Mouse (Mus musculus) embryonic stem cell, embryonic (primary cell): Measurements from ENCODE around the gene Dpysl5.

Source experiments
- CTCF ChIA-PET, 4 experiments: fragments of 300-600 bp in 2 of 4; fragments of 350-600 bp in 2 of 4; sonication (Branson Sonifier 250); formaldehyde crosslinking; loops; one replicate each; lab custom pipeline; 2022; ENCODE audit warnings: inconsistent platforms in 2 of 4; lab: Charles Lee
- POLR2A ChIA-PET, 4 experiments: fragments of 300-600 bp in 2 of 4; fragments of 350-600 bp in 2 of 4; sonication (Branson Sonifier 250); formaldehyde crosslinking; loops; one replicate each; lab custom pipeline; 2022; ENCODE audit warnings: antibody characterized with exemption in 4 of 4, inconsistent platforms in 1 of 4; lab: Charles Lee

Dpysl5 gene

GRCm38 (mm10) chr5:30711147-30712001 is at the start of gene Dpysl5:
TSS of gene Dpysl5 (plus strand) at chr5:30711564.
- CTCF ChIA-PET: interaction anchor here (0.5 to 5.2 kb wide), 15 partner anchors 10 to 292 kb away, joined by 3 to 85 read pairs (median 7); no protein-coding TSS in a partner anchor
- POLR2A ChIA-PET: interaction anchor here in 3 of 4 experiments (0.7 to 2.5 kb wide), 41 partner anchors 7 to 384 kb away, joined by 3 to 25 read pairs (median 5); partner anchors contain the start of genes Agbl5 (in 2 of the 3), Atraid (in 1 of the 3), Cad (in 1 of the 3) and Cenpa (in 1 of the 3)

- POLR2A ChIA-PET: interaction anchor here in 2 of 4 experiments (1.0 to 8.7 kb wide), 7 partner anchors 10 to 383 kb away, joined by 3 to 118 read pairs (median 7); partner anchors contain the start of genes Agbl5 (in 1 of the 2), Atraid (in 1 of the 2), Slc35f6 (in 1 of the 2) and Slc5a6 (in 1 of the 2)
These were observed 46.0 kb upstream of the Dpysl5 start for GRCm38 (mm10) chr5:30665360-30665759.

GRCm38 (mm10) chr5:30665968-30666367 is 45.4 kb upstream of the Dpysl5 start:
- POLR2A ChIA-PET: interaction anchor here in 3 of 4 experiments (1.0 to 8.7 kb wide), 19 partner anchors 6 to 383 kb away, joined by 3 to 118 read pairs (median 7); partner anchors contain the start of genes Slc35f6 (in 2 of the 3), Agbl5 (in 1 of the 3), Atraid (in 1 of the 3) and Slc5a6 (in 1 of the 3)
- CTCF ChIA-PET: interaction anchor here in 3 of 4 experiments (0.5 to 1.5 kb wide), 3 partner anchors 18 to 189 kb away, joined by 3 read pairs; no protein-coding TSS in a partner anchor

More at GRCm38 (mm10) chr5:30665360-30665759, 46.0 kb upstream of the Dpysl5 start:
- CTCF ChIA-PET: interaction anchor here in 1 of 4 experiments (1.5 kb wide), 1 partner anchor 189 kb away, joined by 3 read pairs; no protein-coding TSS in a partner anchor

GRCm38 (mm10) chr5:30666391-30667195 is 44.8 kb upstream of the Dpysl5 start, which contains the start of gene Cenpa:
TSS of gene Cenpa (plus strand) at chr5:30666777.
- ChIA-PET CTCF (interaction anchor here in 3 of 4 experiments (0.5 to 1.5 kb wide), 4 partner anchors 18 to 329 kb away, joined by 3 read pairs; no protein-coding TSS in a partner anchor), POLR2A (interaction anchor here (0.7 to 8.7 kb wide), 38 partner anchors 7 to 382 kb away, joined by 3 to 118 read pairs (median 5); partner anchors contain the start of genes Slc35f6 (in 2 of the 4), Agbl5 (in 1 of the 4), Atraid (in 1 of the 4) and Dpysl5 (in 1 of the 4))

GRCm38 (mm10) chr5:30667215-30667614 is 44.1 kb upstream of the Dpysl5 start:
- CTCF ChIA-PET: interaction anchor here in 2 of 4 experiments (0.6 to 1.2 kb wide), 5 partner anchors 11 to 329 kb away, joined by 3 read pairs; no protein-coding TSS in a partner anchor

GRCm38 (mm10) chr5:30667686-30668085 is 43.7 kb upstream of the Dpysl5 start:
- POLR2A ChIA-PET: interaction anchor here (0.6 to 8.7 kb wide), 32 partner anchors 8 to 282 kb away, joined by 3 to 118 read pairs (median 4); partner anchors contain the start of genes Dpysl5 (in 2 of the 4), Slc35f6 (in 2 of the 4) and Ost4 (in 1 of the 4)
- CTCF ChIA-PET: interaction anchor here in 1 of 4 experiments (0.6 to 1.2 kb wide), 3 partner anchors 12 to 191 kb away, joined by 3 read pairs; no protein-coding TSS in a partner anchor

More at GRCm38 (mm10) chr5:30667215-30667614, 44.1 kb upstream of the Dpysl5 start:
- POLR2A ChIA-PET: interaction anchor here (0.7 to 8.7 kb wide), 37 partner anchors 8 to 381 kb away, joined by 3 to 118 read pairs (median 4); partner anchors contain the start of genes Slc35f6 (in 2 of the 4), Atraid (in 1 of the 4), Dpysl5 (in 1 of the 4) and Ost4 (in 1 of the 4)

GRCm38 (mm10) chr5:30668637-30669495 is 42.5 kb upstream of the Dpysl5 start:
- ChIA-PET CTCF (interaction anchor here in 2 of 4 experiments (0.7 to 1.2 kb wide), 2 partner anchors 18 to 486 kb away, joined by 3 read pairs; no protein-coding TSS in a partner anchor), POLR2A (interaction anchor here in 3 of 4 experiments (0.7 to 8.7 kb wide), 17 partner anchors 9 to 201 kb away, joined by 3 to 118 read pairs (median 5); partner anchors contain the start of genes Dpysl5 (in 1 of the 3) and Slc35f6 (in 1 of the 3))

GRCm38 (mm10) chr5:30669496-30669830 is 41.9 kb upstream of the Dpysl5 start:
- ChIA-PET CTCF (no interaction called here), POLR2A (interaction anchor here in 2 of 4 experiments (0.8 to 8.7 kb wide), 7 partner anchors 8 to 43 kb away, joined by 3 to 118 read pairs (median 21); partner anchors contain the start of gene Dpysl5 (in 1 of the 2))

- POLR2A ChIA-PET: interaction anchor here in 2 of 4 experiments (0.8 to 8.7 kb wide), 6 partner anchors 9 to 40 kb away, joined by 3 to 118 read pairs (median 14); no protein-coding TSS in a partner anchor
- CTCF ChIA-PET: interaction anchor here in 1 of 4 experiments (0.6 kb wide), 1 partner anchor 174 kb away, joined by 6 read pairs; no protein-coding TSS in a partner anchor
These were observed 41.3 kb upstream of the Dpysl5 start for GRCm38 (mm10) chr5:30670091-30670490.

- CTCF ChIA-PET: interaction anchor here in 2 of 4 experiments (0.7 to 1.7 kb wide), 3 partner anchors 12 to 282 kb away, joined by 3 to 6 read pairs (median 3); no protein-coding TSS in a partner anchor
- POLR2A ChIA-PET: interaction anchor here in 2 of 4 experiments (0.6 to 9.0 kb wide), 6 partner anchors 13 to 443 kb away, joined by 3 to 83 read pairs (median 4); partner anchors contain the start of genes Slc35f6 (in 1 of the 2) and Trim54 (in 1 of the 2)
These were observed 37.4 kb upstream of the Dpysl5 start for GRCm38 (mm10) chr5:30674001-30674400.

- CTCF ChIA-PET: interaction anchor here in 3 of 4 experiments (0.6 to 0.8 kb wide), 4 partner anchors 10 to 371 kb away, joined by 3 to 4 read pairs (median 3); partner anchors contain the start of gene Atraid (in 1 of the 3)
- POLR2A ChIA-PET: interaction anchor here (1.0 to 9.0 kb wide), 12 partner anchors 9 to 158 kb away, joined by 3 to 118 read pairs (median 6); partner anchors contain the start of genes Cenpa (in 3 of the 4) and Slc35f6 (in 1 of the 4)
These were observed 34.6 kb upstream of the Dpysl5 start for GRCm38 (mm10) chr5:30676800-30677199.

GRCm38 (mm10) chr5:30678069-30678468 is 33.3 kb upstream of the Dpysl5 start:
- ChIA-PET CTCF (interaction anchor here in 2 of 4 experiments (0.6 to 1.1 kb wide), 2 partner anchors 57 to 305 kb away, joined by 3 to 4 read pairs; no protein-coding TSS in a partner anchor), POLR2A (interaction anchor here (0.6 to 9.0 kb wide), 10 partner anchors 9 to 455 kb away, joined by 3 to 118 read pairs (median 6); partner anchors contain the start of genes Cenpa (in 2 of the 4) and Slc35f6 (in 1 of the 4))

GRCm38 (mm10) chr5:30678722-30679296 is 32.6 kb upstream of the Dpysl5 start:
- ChIA-PET CTCF (interaction anchor here in 1 of 4 experiments (1.1 kb wide), 1 partner anchor 304 kb away, joined by 3 read pairs; no protein-coding TSS in a partner anchor), POLR2A (interaction anchor here in 3 of 4 experiments (0.7 to 9.0 kb wide), 12 partner anchors 9 to 281 kb away, joined by 3 to 118 read pairs (median 5); partner anchors contain the start of genes Cenpa (in 3 of the 3), Preb (in 1 of the 3) and Slc35f6 (in 1 of the 3))

GRCm38 (mm10) chr5:30679593-30679992 is 31.8 kb upstream of the Dpysl5 start:
- CTCF ChIA-PET: interaction anchor here in 2 of 4 experiments (0.6 to 0.8 kb wide), 2 partner anchors 44 to 95 kb away, joined by 3 read pairs; no protein-coding TSS in a partner anchor
- POLR2A ChIA-PET: interaction anchor here in 3 of 4 experiments (1.0 to 9.0 kb wide), 13 partner anchors 7 to 280 kb away, joined by 3 to 118 read pairs (median 5); partner anchors contain the start of genes Cenpa (in 3 of the 3), Dpysl5 (in 1 of the 3), Preb (in 1 of the 3) and Slc35f6 (in 1 of the 3)
